Mouse (Mus musculus) spleen, adult 2 months (tissue): ENCODE measurements around the gene Wwc1.

Source experiments
- CTCF ChIP-seq: fragments of 200-500 bp; IDR thresholded peaks from 2 replicates; pipeline ENCODE4 v1.5.1; 2011; ENCODE audit warnings: mild to moderate bottlenecking, inconsistent platforms; ENCODE audit not compliant: insufficient read depth, insufficient read length, insufficient replicate concordance; ENCODE audit errors: extremely low read depth
- POLR2A ChIP-seq: fragments of 200-500 bp; IDR thresholded peaks from 2 replicates; pipeline ENCODE4 v1.6.1; 2011; ENCODE audit warnings: low read depth, low read length, inconsistent platforms

GRCm38 (mm10) chr11:35915546-35915945 lies 64.8 kb downstream of the Wwc1 start:
- TF ChIP-seq POLR2A (no peak), CTCF (no peak)
